Mouse (Mus musculus) forelimb bud, embryonic 11.5 days (tissue): Measurements from ENCODE around the gene Utf1.

ENCODE experiments used
- DNase-seq: peaks from one replicate; pipeline ENCODE4 v3.0.0-alpha.2; 2012; ENCODE audit warnings: low read depth, low spot score

The Utf1 gene

DNA sequence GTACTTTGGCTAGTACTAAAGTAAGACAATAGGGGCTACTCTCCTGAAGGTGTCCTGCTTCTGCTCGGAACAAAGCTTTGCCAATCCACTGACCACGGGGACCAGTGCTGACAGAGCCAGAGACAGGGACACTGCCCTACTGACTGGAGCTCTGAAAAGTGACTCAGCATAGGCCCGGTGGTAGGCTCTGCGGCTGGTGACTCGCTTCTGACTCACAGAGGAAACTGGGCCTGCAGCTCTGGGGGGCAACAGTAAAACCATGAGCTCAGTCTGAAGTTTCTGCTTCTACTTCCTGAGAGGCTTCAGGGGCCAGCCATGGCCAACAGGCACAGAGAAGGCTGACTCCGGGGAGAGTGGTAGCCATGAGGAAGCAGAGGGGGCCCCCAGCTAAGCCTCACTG is 27.8 kb downstream of the Utf1 start:
- DNase-seq, result no peak

DNA sequence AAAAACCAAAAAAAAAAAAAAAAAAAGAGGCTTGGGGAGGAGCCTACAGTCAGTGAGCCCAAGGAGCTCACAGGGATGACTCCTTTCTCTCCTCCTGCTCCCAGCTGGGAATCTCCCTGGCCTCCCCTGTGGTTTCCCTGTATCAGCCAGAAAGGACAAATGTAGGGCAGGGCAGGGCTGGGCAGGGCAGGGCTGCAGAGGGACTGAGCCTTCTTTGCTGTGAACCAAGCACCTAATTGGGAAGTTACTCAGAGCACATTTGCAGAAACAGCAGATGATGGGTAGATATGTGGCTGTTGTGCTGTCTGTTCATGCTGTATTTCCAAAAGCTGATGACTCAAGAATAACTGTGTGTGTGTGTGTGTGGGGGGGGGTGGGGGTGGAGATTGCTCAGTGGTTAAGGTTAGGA is 29.3 kb downstream of the Utf1 start:
- no peak for DNase-seq

DNA sequence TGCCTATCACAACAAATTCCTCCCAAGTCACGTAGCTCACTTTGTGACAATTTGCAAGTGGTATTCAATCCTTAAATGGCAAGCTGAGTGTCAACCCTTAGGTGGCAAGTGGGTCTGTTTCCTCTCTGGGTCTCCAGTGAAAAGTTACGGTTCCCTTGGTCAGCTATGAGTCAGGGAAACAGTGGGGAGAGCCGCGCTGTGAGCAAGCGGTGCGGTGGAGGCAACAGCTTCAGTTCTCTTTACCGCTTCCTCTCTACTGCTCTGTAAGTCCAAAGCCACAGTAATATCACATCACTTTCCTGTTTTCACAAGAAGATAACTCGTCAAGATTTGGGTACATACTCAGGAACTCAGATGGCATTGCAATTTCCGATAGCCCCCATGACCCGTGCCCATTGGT is 30.7 kb downstream of the Utf1 start:
- DNase-seq, result no peak

DNA sequence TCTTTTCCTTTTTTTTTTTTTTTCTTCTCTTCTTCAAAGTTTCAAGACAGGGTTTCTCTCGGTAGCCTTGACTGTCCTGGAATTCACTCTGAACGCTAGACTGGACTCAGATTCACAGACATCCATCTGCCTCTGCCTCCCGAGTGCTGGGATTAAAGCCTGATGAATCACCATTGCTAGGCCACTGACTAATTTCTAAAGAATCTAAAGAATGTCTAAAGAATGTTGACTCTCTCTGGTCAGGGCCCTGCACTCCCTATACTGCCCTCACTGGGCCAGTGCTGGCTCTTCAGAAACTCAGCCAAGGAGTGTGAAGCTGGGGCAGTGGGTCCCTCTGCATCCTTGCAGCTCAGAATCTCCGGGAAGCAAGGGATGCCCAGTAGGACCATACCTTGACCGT is 31.9 kb downstream of the Utf1 start:
- no peak for DNase-seq

DNA sequence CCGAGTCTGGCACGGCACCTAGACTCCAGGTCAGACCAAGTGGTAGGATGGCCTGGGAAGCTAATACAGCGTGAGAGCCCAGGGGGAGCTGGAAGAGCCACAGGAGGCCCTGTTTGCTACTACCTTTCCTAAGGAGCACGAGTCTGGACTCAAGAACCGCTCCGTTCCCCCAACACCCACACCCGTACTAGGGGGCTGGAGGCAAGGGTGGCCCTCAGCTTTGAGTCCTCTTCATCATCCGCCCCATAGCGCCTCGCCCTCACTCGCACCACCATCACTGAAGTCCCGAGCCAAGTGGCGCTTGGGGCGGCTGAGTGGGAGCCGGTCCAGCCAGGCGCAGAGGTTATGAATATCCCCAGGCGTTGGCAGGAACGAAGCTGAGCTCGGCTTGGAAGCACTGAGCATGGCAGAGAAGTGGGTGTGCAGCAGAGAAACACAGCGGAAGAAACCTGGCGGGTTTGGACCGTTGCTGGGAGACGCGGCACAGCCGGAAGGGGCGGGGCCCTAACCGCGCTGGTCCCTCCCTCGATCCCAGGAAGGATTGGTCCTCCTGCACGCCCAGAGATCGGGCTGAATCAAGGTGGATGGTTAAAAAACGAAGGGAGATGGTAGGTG is 34.8 kb downstream of the Utf1 start, which contains the start of gene 6430531B16Rik:
6430531B16Rik (minus strand) TSS at position 478 of the 615 bp plus-strand sequence.
- DNase-seq, result peak; percentile 79

DNA sequence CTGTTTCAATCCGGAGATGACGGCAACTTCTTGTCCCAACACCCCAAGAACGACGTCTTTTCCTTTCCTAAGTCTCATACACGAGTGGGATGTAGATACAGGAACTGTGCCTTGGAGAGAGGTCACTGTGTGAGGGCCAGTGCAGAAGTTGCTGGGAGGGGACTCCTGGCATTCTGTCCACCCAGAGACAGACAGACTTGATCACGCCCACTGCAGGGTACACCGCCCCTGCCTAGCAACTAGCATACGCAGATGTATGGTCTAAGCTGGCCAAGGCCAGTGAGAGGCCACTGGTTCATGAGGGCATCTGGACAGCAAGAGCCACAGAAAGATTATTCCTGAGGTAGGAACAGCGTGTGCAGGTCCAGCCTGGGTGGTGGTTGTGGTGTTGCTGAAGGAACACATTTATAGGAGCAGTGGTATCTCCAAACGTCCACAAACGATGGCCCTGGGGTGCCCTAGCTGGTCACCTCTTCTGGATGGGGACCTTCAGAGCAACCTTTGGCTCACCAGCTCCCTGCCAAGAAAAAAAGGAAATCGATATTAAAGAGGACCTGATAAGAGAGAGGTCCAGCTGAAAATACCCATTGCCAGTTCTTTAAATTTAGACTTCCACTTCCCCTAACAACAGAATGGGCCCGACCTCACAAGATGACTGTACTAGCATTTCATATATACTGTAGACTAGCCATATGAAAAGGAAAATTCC is 35.6 kb downstream of the Utf1 start:
- no peak for DNase-seq

DNA sequence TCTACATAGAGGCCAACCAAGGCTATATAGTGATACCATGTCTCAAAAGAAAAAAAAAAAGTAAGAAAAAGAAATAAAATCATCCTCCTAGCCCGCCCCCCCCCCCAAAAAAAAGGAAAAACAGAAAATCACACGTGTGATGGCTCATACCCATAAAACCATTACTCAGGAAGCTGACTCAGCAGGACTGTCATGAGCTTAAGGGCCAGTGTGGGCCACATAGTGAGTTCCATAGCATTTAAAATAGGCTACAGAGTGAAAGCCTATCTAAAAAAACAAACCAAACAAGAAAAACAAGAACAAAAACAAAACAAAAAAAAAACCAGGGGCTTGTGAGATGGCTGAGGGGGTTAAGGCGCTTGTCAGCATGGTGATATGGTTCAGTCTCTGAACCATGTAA is 37.2 kb downstream of the Utf1 start:
- no peak for DNase-seq

DNA sequence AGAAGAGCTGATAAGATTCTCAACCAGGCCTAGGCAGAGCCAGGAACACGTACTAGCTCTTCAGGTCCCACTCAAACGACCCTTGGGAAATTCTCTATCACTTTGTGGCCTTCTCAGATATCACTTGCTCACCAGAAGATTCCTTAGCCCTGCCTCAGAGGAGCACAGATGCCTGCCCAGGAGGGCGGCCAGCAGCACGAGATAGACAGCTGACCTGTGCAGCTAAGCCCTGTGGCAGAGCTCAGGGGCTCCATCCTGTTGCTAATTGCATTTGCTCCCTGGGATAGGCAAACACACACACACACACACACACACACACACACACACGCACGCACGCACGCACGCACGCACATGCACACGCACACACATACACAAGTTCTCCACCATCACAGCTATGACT is 38.5 kb downstream of the Utf1 start:
- no peak for DNase-seq

DNA sequence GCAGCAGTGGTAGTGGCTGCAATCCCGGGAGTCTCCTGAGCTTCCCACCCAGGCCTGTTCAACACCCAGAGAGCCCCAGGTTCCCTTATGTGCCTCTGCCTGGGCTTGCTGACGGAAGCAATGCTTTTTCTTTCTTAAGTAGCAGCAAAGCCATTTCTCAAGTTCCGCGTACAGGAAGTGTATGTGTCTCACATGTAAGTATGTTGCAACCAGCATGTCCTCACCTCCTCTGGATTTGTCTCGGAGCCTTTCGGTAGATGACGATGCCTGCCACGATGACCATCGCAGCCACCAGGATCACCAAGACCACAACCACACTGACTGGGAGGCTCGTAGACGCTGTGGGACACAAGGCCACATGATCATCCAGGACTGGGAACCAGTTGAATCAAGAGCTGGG is 40.9 kb downstream of the Utf1 start:
- DNase-seq, result no peak

DNA sequence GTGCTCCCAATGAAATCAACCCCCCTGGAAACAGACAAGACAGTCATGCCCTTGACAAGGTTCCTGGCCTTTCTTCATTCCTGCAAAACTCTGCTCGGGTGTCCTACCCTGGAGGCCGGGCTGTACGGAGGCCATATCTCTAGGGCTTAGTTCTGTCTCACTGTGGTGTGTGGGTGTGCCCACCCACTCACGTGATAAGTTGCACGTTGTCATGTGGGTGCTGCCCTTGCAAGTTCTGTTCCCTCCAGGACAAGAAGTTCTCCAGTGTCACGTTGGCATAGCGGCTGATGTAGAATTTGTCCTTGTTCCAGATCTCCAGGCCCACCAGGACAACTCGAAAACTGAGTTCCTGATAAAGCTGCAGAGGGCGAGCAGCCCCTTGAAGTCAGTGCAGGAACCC is 44.7 kb downstream of the Utf1 start:
- no peak for DNase-seq

DNA sequence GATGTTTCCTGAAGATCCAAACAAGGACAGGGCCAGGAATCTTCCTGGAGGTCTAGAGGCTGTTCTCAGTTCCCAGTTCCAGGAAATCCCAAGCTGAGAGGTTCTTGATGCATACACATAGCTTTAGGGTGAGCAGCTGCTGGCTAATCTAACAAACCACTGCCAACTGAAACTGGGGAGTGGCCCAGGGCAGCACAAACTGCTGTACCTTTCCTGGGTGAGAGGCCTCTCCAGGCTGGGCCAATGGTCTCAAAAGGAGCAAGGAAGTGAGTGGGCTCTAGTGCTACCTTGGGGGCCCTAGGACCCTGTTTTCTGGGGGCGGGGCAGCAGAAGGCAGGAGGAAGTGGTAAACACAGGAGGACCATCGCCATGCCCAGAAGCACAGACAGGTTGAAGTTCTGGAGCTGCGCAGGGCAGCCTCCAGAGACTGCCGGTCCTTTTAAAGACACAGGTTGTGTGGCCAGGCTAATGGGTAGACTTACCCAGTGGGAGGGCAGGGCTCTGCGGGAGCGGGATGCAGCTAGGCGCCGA is 47.3 kb downstream of the Utf1 start:
- no peak for DNase-seq

DNA sequence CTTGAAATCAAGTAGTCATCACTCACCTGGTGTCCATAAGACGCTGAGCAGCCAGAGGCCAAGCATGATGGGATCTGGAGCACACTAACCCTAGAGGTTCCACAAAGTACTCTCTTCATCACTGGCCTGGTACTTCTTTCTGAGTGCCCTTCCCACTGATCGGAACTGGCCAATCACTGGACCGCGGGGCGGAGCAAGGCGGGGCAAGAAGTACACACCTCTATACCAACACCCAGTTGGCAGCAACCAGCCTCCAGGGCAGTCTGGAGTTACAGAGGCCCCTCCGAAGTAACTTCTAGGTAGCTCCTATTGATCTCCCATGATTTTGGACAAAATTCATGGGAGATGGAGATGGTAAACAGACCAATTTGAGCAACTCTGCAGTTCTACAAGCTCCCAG is 48.8 kb downstream of the Utf1 start, which contains the start of gene Adam8:
Adam8 (minus strand) TSS at position 157 of the 400 bp plus-strand sequence.
- DNase-seq, result no peak

DNA sequence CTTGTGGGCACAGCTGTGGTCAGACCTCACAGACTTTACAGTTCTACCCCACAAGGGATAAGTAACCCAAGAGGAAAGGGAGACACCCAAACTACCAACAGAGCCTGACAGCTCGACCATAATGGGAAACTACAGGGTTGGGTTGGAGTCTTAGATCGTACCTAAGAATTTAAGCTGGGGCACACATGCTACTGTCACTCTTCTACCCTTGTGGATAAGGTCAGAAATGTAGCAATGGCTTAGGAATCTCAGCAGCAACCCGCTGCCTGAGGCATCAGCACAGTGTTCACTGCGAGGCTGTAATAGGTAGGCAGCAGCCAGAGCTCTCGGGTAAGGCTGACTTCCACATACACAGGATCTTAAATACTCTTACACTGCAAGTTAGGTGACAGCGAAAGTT is 49.9 kb downstream of the Utf1 start:
- DNase-seq, result no peak

DNA sequence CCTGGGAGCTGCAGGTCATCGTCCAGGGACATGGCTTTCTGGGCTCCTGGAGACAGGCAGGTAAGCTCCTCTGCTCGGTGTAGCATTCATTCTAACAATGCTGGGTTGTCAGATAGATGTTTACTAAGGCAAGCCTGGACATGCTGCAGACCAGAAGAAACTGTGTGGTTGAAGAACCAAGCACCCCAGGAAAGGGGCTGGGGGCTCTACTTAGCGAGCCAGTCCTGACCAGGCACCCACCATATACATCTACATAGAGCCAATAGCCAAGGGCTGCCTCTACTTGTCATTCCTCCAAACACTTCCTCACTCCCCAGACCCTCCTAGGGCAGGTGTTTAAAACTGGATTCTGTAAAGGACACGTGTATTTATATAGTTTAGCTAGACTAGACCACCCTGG is 50.6 kb downstream of the Utf1 start:
- no peak for DNase-seq

DNA sequence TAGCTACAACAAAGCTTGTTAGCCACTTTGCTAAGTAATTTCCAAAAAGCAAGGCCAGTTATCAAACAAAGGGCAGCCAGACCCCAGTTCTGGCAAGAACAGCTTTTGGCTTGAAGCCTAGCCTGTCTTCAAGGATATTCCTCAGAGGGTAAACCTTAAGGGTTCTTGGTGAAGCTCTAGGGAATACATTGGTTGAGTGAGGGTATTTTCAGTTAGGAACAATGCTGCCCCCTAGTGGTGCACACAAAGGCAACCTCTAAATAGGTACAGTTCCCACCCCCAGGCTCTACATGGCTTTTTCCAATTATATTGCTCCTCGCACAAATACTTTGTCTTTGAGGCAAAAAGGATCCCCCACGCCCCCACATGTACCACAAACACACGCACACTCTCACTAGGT is 51.1 kb downstream of the Utf1 start:
- peak; percentile 69 for DNase-seq
